In the genomic region with DNA sequence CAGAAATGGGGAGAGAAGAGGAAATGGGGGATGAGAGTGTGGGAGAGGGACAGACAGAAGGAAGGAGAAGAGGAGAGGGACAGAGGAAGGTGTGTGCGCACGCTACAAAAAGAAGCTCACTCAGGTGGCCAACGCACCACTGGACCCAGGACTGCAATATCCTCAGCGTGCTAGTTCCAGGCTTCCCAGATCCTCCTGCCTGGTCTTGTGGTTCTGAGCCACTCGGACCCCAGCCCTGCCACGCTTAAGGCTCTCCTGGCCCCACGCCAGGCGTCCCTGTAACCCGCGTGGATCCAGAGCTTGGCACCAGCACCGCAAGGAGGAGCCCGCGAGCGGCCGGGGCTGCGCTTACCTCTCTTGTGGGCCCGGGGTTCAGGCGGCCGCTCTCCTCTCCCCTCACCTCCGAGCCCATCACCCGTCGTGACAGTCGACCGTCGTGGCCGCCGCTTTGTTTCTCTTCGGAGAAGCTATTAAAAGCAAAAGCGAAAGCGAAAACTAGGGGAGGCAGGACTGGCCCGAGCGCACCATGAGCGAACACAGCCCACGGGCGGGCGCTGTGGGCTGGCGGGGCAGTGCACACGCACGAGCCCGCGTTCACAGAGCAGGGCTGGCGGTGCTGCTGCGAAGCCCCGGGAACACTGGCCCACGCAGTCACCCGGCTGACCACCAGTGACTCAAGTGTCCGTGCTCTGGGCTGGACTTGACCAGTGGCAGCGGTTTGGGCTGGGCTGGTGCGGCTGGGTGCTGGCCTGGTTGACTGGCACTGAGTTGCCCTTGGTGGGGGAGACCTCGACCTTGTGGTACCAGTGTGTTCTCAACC, we compare ENCODE assay signal across 8 mouse cellular contexts. TPM values are rescaled to one million over a fixed set of nuclear protein-coding genes. Genes with fewer than 3 reads are reported as not detected.
DNase-seq lines count a peak whose midpoint lies in the region; ATAC-seq lines count a peak whose summit lies in the region.
"Not testable (repeated sequence)": the region's sequence is repeated elsewhere in the genome, so short reads cannot be mapped to it uniquely, and the experiment has no call there.

Gm12216 (minus strand) TSS at position 496 of the 820 bp plus-strand sequence.

- peak within 1 kb of the TSS; percentile 4; the same call in 1 of the 2 replicates for H3K9ac ChIP-seq in ES-E14 (ENCODE audit: insufficient read depth, low read depth, low read length, poor library complexity, severe bottlenecking)
- H3K9ac ChIP-seq in forebrain, embryonic 12.5 days, result peak within 1 kb of the TSS; percentile 46
- H3K9ac ChIP-seq in kidney, embryonic 16.5 days (replicated peaks; ENCODE audit: low read length), result peak within 1 kb of the TSS; percentile 76
- H3K9ac ChIP-seq in stomach, embryonic 15.5 days, result peak within 1 kb of the TSS; percentile 48; the same call in 1 of the 2 replicates

- WGBS in forebrain, embryonic 12.5 days, result 12% methylated on average over 46 of the region's 50 CpGs
- 10% methylated on average over 35 of the region's 50 CpGs for WGBS in kidney, embryonic 16.5 days
- WGBS in stomach, embryonic 15.5 days, result 10% methylated on average over 44 of the region's 50 CpGs

- H3K36me3 ChIP-seq in ES-E14 (ENCODE audit: control insufficient read depth, insufficient read depth, low read length, poor library complexity, severe bottlenecking); forebrain, embryonic 12.5 days (replicated peaks); kidney, embryonic 16.5 days (ENCODE audit: insufficient read depth, low read length); stomach, embryonic 15.5 days: not testable (repeated sequence)

- H3K9me3 ChIP-seq in ES-E14 (ENCODE audit: control insufficient read depth, insufficient read depth, low read depth, low read length); forebrain, embryonic 12.5 days; kidney, embryonic 16.5 days (ENCODE audit: low read length); stomach, embryonic 15.5 days: not testable (repeated sequence)

- peak; percentile 57; the same call in 1 of the 2 replicates for ATAC-seq in forebrain, embryonic 12.5 days (ENCODE audit: low FRiP score)
- peak; percentile 79 for ATAC-seq in kidney, embryonic 16.5 days (ENCODE audit: low FRiP score, low TSS enrichment)
- 0 out of 2 replicates have a peak, but pooled peaks have one; percentile 13 for ATAC-seq in stomach, embryonic 15.5 days (ENCODE audit: insufficient read depth, low FRiP score, low read depth)

- not testable (repeated sequence) for H3K4me1 ChIP-seq in ES-E14 (ENCODE audit: control insufficient read depth in 2 of 2, insufficient read depth in 2 of 2, low read length in 2 of 2, poor library complexity in 1 of 2); forebrain, embryonic 12.5 days; kidney, embryonic 16.5 days (ENCODE audit: insufficient read depth, low read length); stomach, embryonic 15.5 days

- peak within 1 kb of the TSS; percentile 68 for H3K4me2 ChIP-seq in forebrain, embryonic 12.5 days
- H3K4me2 ChIP-seq in kidney, embryonic 16.5 days (replicated peaks; ENCODE audit: low read depth, low read length), result peak within 1 kb of the TSS; percentile 77
- H3K4me2 ChIP-seq in stomach, embryonic 15.5 days, result peak within 1 kb of the TSS; percentile 80

- in situ Hi-C loops in ES-E14 (cut with MboI; ENCODE audit: low sequenced_read_pairs in 2 of 2, unreplicated experiment in 2 of 2), result loop anchor here in 1 of 2 experiments (10.0 kb wide), 1 partner anchor 104 kb away; no protein-coding TSS in a partner anchor

- H3K27me3 ChIP-seq in forebrain, embryonic 12.5 days; kidney, embryonic 16.5 days (ENCODE audit: insufficient read depth, low read length); stomach, embryonic 15.5 days (replicated peaks): not testable (repeated sequence)

- H3K4me3 ChIP-seq in ES-E14 (ENCODE audit: insufficient read depth in 1 of 2, low read depth in 1 of 2, low read length in 2 of 2, poor library complexity in 1 of 2, severe bottlenecking in 1 of 2), result peak within 1 kb of the TSS; percentile 59 to 62
- peak within 1 kb of the TSS; percentile 47 for H3K4me3 ChIP-seq in forebrain, embryonic 12.5 days (replicated peaks)
- H3K4me3 ChIP-seq in kidney, embryonic 16.5 days (ENCODE audit: low read length), result peak within 1 kb of the TSS; percentile 61
- peak within 1 kb of the TSS; percentile 61 for H3K4me3 ChIP-seq in stomach, embryonic 15.5 days (replicated peaks)

- not testable (repeated sequence) for DNase-seq in ES-E14 (ENCODE audit: low read depth, low spot score)
- peak; percentile 4 to 34 for DNase-seq in cerebellum, adult 18-20 months
- peak; percentile 50 to 66 for DNase-seq in heart, postnatal 10 days
- DNase-seq in lung, adult 18-20 months, result peak; percentile 56 to 66
- peak; percentile 84 for DNase-seq in naive thymus-derived CD4-positive, alpha-beta T cell, adult 2 months (ENCODE audit: low read depth)

- H3K27ac ChIP-seq in ES-E14 (ENCODE audit: insufficient read depth, low read depth, low read length, poor library complexity, severe bottlenecking); forebrain, embryonic 12.5 days; kidney, embryonic 16.5 days (ENCODE audit: low read length); stomach, embryonic 15.5 days: not testable (repeated sequence)

- intact Hi-C loops in heart, postnatal 10 days (cut with DNase I), result not testable (repeated sequence)

RNA-seq across cellular contexts. Expression of gene Gm12216, which starts in this region (rescaled TPM):
- 0.27 TPM in 1 of 2 replicates, not detected in the other for total RNA-seq in ES-E14 (2012; rRNA removed)
- polyA plus RNA-seq in forebrain, embryonic 12.5 days (2016; fragmentation: Nextera tagmentation; extraction: Ambion mirVana), result 0.36 TPM in 1 of 2 replicates, not detected in the other
- total RNA-seq in heart, postnatal 10 days (2021), result 1 to 10 TPM; 1.9 to 2.0 TPM
- 1.1 and 2.1 TPM in 2 replicates for polyA plus RNA-seq in kidney, embryonic 16.5 days (2015; fragmentation: Nextera tagmentation; extraction: Ambion mirVana)
- 1.7 and 2.4 TPM in 2 replicates for polyA plus RNA-seq in stomach, embryonic 15.5 days (2015; fragmentation: Nextera tagmentation; extraction: Ambion mirVana)

Comparison
In these comparisons a context has a peak if more than half of its experiments do, and no peak if none do; other contexts are left out.
1. Peak in ATAC-seq, H3K4me3 ChIP-seq, H3K9ac ChIP-seq and H3K4me2 ChIP-seq in forebrain, embryonic 12.5 days; RNA of the gene not detected or under 1 TPM.
2. H3K9ac ChIP-seq: peak in every context shown above with its lines; median percentile 76 in kidney, embryonic 16.5 days; 48 in stomach, embryonic 15.5 days; 46 in forebrain, embryonic 12.5 days; 4 in ES-E14.
3. ATAC-seq: peak in every context shown above with its lines; median percentile 79 in kidney, embryonic 16.5 days; 57 in forebrain, embryonic 12.5 days; 13 in stomach, embryonic 15.5 days.